Mouse (Mus musculus) heart, adult 8-10 months (tissue): ENCODE results near the gene Tmem192. TPM values are rescaled to one million over a fixed set of nuclear protein-coding genes. Genes with fewer than 3 reads are reported as not detected.
"Not testable (repeated sequence)": the region's sequence is repeated elsewhere in the genome, so short reads cannot be mapped to it uniquely, and the experiment has no call there.

ENCODE experiments used
- DNase-seq: peaks from one replicate; pipeline ENCODE4 v3.0.0; 2022; ENCODE audit warnings: low spot score
- total RNA-seq, 4 experiments: library from RNA; stranded (reverse); gene quantifications; 2 replicates each; pipeline ENCODE4 v1.2.4; 2022

Gene Tmem192
- total RNA-seq, 4 experiments from 2014 or later = 23.7 to 29.5 (median 28.3) TPM

DNA sequence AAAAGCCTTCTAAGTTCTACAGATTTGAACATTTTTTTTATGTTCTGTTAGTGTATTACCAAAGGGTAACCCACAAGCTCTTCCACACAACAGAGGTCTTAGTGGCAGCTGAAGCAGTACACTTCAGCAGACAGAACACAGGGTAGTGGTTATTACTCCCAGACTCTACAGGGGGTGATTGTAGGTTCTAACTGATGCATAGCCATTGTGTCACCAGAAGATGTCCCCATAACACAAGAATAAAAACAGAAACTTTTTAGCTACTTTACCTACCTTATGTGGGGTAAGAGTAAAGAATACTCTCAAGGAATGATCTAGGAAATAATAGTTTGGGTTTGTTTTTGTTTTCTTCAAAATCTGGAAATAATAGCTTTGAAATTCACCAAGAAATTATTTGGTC, 15.9 kb downstream of the Tmem192 start:
- DNase-seq = no peak

DNA sequence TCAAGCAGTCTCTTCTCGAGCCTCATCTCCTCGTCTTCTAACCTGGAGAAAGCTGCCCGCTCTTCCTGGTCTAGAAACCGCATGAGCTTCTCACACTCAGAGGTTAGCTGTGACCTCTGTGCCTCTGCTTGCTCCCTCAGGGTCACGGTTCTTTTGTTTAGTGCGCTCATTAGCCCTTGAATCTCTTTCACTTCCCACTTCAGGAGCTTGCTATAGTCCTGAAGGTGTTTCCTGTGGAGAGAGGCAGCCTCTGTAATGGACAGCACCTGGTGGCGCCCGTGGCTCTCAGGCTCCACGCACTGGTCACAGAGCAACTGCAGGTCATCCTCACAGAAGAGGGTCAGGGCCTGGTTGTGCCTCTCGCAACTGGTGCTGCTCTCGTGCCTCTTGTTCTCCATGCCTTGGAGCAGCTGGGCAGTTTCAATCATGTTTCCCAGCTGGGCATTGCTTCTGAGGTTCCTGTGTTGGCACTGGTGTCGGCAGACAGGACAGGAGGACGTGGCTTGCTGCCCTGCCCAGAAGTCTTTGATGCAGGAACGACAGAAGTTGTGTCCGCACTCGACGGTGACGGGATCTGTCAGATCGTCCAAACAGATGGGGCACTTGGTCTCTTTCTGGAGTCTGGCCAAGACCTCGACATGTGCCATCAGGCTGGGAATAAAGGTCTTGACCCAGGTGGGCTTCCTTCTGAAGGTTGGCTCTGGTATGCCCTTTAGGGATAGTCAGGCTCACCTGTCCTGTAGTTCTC, 36.3 kb downstream of the Tmem192 start:
- DNase-seq = no peak

GRCm38 (mm10) chr8:64987731-64988130, 40.7 kb downstream of the Tmem192 start, which contains the start of gene Trim75:
Gene Trim75 (minus strand): TSS chr8:64987831.
- DNase-seq = no peak

GRCm38 (mm10) chr8:64998806-64999365, 51.9 kb downstream of the Tmem192 start:
- no peak for DNase-seq

DNA sequence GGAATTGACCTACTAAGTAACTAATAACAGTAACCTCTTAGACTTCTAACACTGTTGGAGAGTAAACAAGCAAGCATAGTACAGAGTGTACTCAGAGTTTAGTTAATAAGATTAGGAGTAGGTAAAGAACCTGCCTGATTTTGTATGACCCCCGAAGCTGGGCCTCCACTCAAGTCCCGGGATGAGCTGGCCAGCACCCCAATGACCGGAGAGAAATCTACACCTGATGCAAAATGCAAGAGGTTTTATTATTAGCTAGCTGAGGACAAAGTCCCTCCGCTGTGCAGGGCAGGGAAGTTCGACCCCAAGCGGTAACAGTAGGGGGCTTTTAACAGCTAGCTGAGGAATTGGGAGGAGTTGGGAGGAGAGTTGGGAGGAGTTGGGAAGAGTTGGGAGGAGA, 60.6 kb downstream of the Tmem192 start:
- DNase-seq = not testable (repeated sequence)

DNA sequence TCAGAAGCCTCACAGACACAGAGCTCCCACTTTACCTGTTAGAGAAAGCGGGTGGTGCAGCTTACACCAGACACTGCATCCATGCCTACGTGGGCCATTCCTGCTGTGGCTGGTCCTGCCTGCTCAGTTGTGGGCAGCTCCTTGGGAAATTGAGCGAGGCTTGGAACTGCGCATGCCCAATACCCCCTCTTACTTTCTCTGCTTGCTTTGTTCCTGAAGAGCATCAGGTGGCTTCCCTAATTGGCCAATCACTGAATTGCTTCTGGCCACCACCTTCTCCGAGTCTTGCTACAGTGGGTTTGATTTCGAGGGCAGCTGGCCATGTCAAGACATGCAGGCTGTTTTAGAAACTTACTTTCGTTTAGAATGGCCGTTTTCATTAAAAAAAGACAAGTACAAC, 71.4 kb downstream of the Tmem192 start, which contains the start of the genes Trim61 and Trim60:
TSS of gene Trim61 (minus strand) at position 101 of the 400 bp plus-strand sequence.
TSS of gene Trim60 (minus strand) at position 162 of the 400 bp plus-strand sequence.
- DNase-seq = no peak

Other genes with a start within 250 kb of the Tmem192 start
- 1 to 10 TPM; 5.1 to 9.7 (median 7.5) TPM for gene Msmo1, start 213.4 kb upstream of the Tmem192 start, total RNA-seq
- 10 to 100 TPM; 17.2 to 18.3 (median 17.6) TPM for gene Klhl2, start 97.2 kb upstream of the Tmem192 start, total RNA-seq
- not detected for gene Trim75, start 40.6 kb downstream of the Tmem192 start, total RNA-seq
- gene Trim61, start 71.3 kb downstream of the Tmem192 start, total RNA-seq = not detected
- not detected for gene Trim60, start 71.4 kb downstream of the Tmem192 start, total RNA-seq
- gene Apela, start 90.2 kb downstream of the Tmem192 start, total RNA-seq = not detected
- not detected for gene Gm10663, start 127.8 kb downstream of the Tmem192 start, total RNA-seq
- not detected for gene BC030870, start 182.4 kb downstream of the Tmem192 start, total RNA-seq